Mouse (Mus musculus): Measurements from ENCODE around the gene Clec4b1. TPM values are rescaled to one million over a fixed set of nuclear protein-coding genes. Genes with fewer than 3 reads are reported as not detected.

The Clec4b1 gene
- 0.59 TPM for polyA plus RNA-seq (2017; shearing (Covaris generic))

GRCm38 (mm10) chr6:123049742-123050372 lies at the start of gene Clec4b1:
Gene Clec4b1 (plus strand): TSS chr6:123049962.

GRCm38 (mm10) chr6:123106128-123106527 lies 56.4 kb downstream of the Clec4b1 start, which contains the start of gene Clec4a2:
Gene Clec4a2 (plus strand): TSS chr6:123106428.

Other genes with a start within 250 kb of the Clec4b1 start
- 123 TPM for gene Slc2a3, start 248.3 kb upstream of the Clec4b1 start, polyA plus RNA-seq (2017; shearing (Covaris generic))
- 7.4 TPM for gene Foxj2, start 230.0 kb upstream of the Clec4b1 start, polyA plus RNA-seq (2017; shearing (Covaris generic))
- gene C3ar1, start 193.8 kb upstream of the Clec4b1 start, polyA plus RNA-seq (2017; shearing (Covaris generic)): 0.10 TPM
- gene Necap1, start 175.5 kb upstream of the Clec4b1 start, polyA plus RNA-seq (2017; shearing (Covaris generic)): 33.7 TPM
- gene Clec4a1, start 128.1 kb upstream of the Clec4b1 start, polyA plus RNA-seq (2017; shearing (Covaris generic)): 1.1 TPM
- gene Clec4a3, start 97.4 kb upstream of the Clec4b1 start, polyA plus RNA-seq (2017; shearing (Covaris generic)): 1.1 TPM
- not detected for gene Clec4a4, start 59.6 kb upstream of the Clec4b1 start, polyA plus RNA-seq (2017; shearing (Covaris generic))
- gene Clec4a2, start 56.5 kb downstream of the Clec4b1 start, polyA plus RNA-seq (2017; shearing (Covaris generic)): 0.31 TPM
- not detected for gene Clec4b2, start 122.9 kb downstream of the Clec4b1 start, polyA plus RNA-seq (2017; shearing (Covaris generic))
- gene Clec4n, start 179.9 kb downstream of the Clec4b1 start, polyA plus RNA-seq (2017; shearing (Covaris generic)): 3.6 TPM
- not detected for gene Clec4d, start 212.1 kb downstream of the Clec4b1 start, polyA plus RNA-seq (2017; shearing (Covaris generic))
- not detected for gene Clec4e, start 239.9 kb downstream of the Clec4b1 start, polyA plus RNA-seq (2017; shearing (Covaris generic))